Mouse (Mus musculus): ENCODE measurements around the gene Cd47.

- no peak for TF ChIP-seq UBTF (IDR thresholded peaks at IDR 0.05; ENCODE audit: low read depth, low read length)
- TF ChIP-seq MEF2A (IDR thresholded peaks at IDR 0.05; ENCODE audit: borderline replicate concordance, low read depth, low read length) = no peak
- TF ChIP-seq TBP (conservative IDR thresholded peaks at IDR 0.05; ENCODE audit: low read depth, low read length) = no peak
- TF ChIP-seq EP300 (IDR thresholded peaks at IDR 0.05; ENCODE audit: low read length) = no peak
- no peak for TF ChIP-seq POLR2A (IDR thresholded peaks at IDR 0.05; ENCODE audit: low read depth, low read length)
- no peak for TF ChIP-seq ELF1 (IDR thresholded peaks at IDR 0.05; ENCODE audit: low read depth, low read length)
- no peak for TF ChIP-seq CTCF (conservative IDR thresholded peaks at IDR 0.05 in 1 of 2, IDR thresholded peaks at IDR 0.05 in 1 of 2; ENCODE audit: low read depth in 2 of 2, low read length in 2 of 2)
- TF ChIP-seq JUND (conservative IDR thresholded peaks at IDR 0.05; ENCODE audit: low read depth, low read length) = no peak
- no peak for TF ChIP-seq MXI1 (IDR thresholded peaks at IDR 0.05; ENCODE audit: low read depth, low read length)
- TF ChIP-seq ZC3H11A (IDR thresholded peaks at IDR 0.05; ENCODE audit: low read depth, low read length) = no peak
These were observed 76.1 kb downstream of the Cd47 start for GRCm38 (mm10) chr16:49876291-49877030.
